Mouse (Mus musculus) yolk sac, embryonic 10.5 days (tissue): ENCODE results near the gene Eif1.
"Not testable (repeated sequence)": the region's sequence is repeated elsewhere in the genome, so short reads cannot be mapped to it uniquely, and the experiment has no call there.

Experiments used
- DNase-seq: peaks from one replicate; pipeline ENCODE4 v3.0.0-alpha.2; 2017; ENCODE audit warnings: low spot score

Gene Eif1

DNA sequence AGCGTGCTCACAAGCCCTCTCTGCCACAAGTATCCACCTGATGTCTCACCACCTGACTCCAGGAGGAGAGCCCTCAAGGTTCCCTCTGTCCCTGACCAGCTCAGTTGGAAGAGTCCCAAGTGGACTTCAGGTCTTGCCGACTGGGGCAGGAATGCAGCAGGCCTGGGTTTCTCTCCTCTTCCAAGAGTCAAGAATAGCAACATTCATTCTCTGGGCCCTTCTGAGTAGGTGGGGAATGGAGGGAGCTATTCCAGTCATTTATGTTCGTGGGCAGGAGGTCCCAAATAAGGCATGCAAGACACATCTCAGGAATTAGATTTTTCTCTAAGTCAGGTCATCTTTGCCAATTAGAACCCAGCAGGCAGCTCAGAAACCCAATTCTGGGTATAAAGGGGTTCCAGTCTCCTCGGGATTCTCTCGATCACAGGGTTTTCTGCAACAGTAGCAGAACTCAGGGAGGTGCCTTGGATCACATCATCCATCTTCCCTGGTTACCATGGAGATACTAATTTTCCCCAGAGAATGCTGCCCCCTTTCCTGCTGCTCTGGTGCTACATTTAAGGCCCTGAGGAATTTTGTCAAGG lies 7.5 kb upstream of the Eif1 start:
- DNase-seq, result no peak

DNA sequence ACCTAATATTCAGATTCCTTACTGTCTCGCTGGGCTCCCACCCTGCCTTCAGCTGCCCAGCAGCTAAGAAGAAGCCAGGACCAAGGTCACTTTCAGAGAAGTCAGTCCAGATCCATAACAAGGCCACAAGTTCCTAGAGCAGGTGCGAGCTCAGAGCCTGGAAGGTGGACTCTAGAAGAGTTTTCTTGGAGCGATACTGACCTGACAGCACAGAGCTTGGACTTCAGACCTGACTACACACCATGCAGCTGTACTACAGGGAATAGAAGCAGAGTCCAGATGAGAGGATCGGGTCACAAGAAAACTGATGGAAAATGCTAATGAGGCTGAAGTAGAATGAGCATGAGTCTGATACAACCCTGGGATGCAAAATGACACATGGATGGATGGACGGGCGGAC lies 6.3 kb upstream of the Eif1 start:
- DNase-seq, result peak; percentile 35

DNA sequence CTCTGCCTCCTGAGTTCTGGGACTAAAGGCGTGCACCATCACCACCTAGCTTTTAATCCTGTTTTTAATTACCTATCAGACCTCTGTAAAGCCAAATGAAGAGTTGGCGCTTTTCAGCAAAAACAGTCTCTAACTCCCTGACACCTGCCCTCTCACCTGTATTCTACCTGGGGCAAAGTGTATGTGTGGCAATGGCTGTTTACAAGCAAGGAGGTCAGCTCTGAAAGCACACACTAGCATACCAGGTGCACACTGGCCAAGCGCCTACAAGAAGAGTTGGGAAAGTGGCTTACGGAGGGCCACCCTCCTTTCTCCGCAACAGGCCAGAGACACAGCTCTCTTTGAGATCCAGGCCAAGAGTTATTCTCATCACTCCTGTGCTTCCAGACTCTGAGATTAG lies 4.2 kb upstream of the Eif1 start:
- peak; percentile 51 for DNase-seq

DNA sequence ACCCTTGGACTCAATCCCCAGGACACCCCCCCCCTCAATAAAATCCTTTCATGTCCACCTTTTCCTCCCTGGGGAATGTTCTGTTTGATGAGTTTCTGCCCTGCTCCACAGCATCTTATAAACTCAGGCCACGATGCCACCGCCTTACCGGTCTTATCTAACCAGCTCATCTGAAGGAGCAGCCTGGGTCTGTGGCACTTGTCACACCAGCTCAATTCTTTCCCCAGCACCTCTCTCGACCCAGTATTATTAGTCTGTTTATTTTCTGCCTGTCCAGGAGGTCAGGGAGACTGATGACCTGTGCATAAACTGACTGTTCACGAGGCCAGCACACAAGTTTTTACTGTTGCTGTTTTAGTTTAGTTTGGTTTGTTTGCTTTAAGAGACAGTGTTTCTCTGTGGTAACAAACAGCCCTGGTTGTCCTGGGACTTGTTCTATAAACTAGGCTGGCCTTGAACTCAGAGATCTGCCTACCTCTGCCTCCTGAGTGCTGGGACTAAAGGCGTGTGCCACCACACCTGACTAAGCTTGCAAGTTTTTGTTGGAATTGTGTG lies 1.8 kb upstream of the Eif1 start:
- peak; percentile 46 for DNase-seq

DNA sequence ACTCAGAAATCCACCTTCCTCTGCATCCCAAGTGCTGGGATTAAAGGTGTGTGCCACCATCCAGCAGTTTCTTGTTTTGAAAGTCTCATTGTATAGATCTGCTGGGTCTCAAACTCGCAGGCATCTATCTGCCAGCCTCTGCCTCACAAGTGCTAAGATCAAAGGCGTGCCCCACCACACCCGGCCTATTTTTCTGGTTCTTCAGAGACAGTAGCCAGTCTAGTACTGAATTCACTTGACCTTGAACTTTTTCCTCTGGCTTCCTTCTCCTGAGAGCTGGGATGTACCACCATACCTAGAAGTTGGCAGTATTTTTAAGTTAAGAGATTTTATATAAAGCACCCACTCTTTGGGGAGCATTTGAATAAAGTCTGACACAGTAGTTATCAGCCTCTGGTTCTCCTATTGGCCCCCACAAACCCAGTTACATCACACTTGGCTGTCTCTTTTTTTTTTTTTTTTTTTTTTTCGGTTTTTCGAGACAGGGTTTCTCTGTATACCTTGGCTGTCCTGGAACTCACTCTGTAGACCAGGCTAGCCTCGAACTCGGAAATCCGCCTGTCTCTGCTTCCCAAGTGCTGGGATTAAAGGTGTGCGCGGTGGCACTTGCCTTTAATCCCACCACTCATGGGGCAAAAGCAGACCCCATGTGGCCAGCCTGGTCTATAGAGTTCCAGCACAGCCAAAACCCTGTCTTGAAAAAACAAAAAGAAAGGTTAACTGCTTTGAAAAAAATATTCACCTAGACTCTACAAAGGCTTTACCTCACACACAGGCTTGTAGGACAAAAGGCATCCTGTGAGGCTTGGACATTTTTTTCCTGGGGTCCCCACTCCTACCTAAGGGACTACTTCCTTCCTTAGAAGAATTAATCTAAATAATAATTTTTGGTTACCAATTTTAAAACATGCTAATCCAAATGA lies 895 bp upstream of the Eif1 start:
- no peak for DNase-seq

DNA sequence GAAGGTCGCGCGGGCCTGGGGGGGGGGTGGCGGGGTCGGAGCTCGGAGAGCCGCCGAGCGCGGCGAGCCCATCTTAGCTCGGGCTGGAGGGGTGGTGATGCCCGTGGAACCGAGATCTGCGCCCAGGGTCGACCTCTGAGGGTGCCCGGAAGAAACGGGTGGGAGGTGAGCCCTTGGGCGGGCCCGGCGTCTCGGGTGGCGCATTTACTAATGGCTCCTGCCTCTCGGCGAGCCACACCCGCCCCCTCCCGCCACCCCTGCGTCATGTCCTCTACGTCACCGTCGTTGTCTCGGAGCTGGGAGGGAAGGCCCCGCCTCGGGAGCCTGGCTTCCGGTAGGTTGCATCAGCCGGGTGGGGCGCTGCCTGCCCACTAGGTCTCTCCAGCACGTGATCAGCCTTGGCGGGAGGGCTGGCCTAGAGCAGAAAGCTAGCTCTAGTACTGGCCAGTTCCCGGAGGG lies 516 bp downstream of the Eif1 start:
- DNase-seq, result peak; percentile 98

DNA sequence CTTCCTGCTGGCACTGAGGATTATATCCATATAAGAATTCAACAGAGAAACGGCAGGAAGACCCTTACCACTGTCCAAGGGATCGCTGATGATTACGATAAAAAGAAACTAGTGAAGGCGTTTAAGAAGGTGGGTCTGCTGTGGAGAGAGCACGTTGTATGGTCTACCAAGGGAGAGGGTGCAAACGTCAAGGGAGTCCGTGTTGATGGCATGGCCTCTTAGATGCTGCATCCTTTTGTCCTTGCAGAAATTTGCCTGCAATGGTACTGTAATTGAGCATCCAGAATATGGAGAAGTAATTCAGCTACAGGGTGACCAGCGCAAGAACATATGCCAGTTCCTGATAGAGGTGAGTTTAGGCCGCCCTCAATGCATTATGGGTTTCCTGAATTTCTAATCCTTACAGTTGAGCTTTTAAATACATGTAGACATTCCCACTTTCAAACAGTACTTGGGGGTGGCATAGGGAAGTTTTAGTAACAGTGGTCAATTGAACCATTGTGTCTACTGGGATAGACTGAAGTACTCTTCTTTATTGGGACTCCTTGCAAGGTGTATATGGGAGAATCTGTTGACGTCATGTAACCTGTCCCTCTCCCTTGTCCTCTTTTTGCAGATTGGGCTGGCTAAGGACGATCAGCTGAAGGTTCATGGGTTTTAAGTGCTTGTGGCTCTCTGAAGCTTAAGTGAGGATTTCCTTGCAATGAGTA lies 1.2 kb downstream of the Eif1 start:
- DNase-seq, result not testable (repeated sequence)

DNA sequence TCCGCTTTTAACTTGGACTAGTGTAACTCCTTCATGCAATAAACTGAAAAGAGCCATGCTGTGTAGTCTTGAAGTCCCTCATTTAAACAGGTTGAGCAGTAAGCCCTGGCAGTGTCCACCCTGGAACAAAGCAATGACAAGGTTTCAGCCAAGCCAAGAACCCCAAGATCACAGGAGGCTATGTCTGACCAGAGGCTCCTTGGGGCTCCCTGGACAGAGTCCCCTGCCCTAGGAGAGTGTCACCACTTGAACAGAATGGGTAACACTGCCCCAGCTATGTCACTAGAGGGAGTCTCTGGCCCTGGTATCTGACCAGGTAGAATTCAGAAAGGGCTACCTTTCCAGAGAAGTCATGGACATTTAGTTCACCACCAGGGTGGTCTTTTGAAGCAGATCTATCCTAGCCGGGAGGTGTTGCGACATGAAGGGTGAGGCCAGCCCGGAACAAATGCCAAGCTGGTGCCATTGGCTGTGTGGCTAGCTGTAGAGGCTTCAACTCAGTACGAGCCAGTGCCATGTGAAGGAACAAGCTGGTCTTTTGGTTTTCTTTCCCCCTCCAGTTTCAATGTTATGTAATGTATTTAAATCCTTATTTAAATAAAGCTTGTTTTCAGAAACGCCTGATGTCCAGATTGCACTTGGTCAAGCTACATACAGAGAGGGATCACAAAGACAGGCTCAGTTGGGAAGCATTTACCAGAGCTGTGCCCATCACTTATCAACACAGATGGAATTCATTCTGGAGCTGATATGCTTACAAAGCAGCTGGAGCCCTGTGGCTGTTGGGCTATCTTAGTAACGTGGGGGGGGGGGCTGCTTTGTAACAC lies 2.0 kb downstream of the Eif1 start:
- not testable (repeated sequence) for DNase-seq

DNA sequence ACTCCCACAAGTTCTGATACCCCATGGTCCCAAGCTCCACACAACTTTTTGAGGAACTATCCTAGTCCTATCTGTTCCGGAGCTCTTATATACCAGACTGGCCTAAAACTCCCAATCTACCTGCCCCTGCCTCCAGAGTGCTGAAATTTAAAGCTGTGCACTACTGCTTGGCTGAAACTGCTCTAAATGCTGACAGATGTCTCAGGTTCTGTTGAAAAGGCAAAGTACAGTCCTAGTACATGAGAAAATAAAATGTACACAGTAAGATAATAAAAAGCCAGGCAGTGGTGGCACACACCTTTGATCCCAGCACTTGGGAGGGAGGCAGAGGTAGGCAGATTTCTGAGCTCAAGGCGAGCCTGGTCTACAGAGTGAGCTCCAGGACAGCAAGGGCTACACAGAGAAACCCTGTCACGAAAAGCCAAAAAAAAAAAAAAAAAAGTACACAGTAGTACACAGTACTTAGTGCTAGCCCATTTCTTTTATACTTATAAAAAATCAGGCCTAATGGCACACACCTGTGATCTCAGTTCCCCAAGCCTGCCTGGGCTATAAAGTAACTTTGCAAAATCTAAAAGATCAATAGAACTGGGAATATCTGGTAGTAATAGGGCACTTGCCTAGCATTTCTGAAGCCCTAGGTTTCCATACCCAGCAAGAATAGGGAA lies 3.0 kb downstream of the Eif1 start:
- DNase-seq, result peak; percentile 26

DNA sequence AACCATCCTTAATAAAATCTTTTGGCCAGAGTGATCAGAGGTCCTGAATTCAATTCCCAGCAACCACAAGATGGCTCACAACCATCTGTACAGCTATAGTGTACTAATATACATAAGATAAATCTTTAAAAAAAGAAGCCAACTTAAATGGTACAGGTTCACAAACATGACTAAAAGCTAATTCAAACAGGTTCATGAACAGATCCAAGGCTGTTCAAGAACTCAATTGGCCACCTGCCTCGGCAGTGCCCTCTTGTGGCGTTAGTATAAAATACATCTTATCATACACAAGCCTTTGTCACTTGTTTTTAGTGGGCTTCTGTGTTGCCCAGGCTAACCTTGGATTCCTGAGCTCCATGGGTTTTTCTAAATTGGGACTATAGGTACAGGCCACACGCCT lies 3.9 kb downstream of the Eif1 start:
- DNase-seq, result peak; percentile 48

DNA sequence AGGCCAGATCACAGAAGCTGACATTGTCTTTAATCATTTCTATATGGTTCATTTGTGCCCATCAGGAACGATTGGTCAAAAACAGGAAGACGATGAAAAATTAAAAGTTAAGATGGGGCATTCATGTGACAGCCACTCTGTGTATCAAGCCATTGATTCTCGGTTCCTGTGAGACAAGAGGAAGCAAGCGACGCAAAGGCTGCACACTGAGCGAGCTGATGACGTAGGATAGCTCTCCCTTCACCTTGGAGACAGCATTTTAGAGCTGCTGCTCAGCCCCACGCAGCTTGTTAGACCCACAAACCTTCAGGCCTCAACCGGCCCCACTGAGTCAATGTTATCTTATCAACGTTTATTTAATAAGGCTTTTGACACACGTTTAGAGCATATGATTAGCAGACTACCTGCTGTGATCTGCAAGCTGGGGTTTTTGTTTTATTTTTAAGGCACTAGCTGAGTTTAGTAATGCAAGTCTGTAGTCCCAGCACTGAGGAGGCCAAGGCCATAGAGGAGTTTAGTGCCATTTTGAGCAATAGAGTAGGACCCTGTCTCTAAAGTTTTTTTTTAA lies 5.5 kb downstream of the Eif1 start:
- DNase-seq, result no peak

DNA sequence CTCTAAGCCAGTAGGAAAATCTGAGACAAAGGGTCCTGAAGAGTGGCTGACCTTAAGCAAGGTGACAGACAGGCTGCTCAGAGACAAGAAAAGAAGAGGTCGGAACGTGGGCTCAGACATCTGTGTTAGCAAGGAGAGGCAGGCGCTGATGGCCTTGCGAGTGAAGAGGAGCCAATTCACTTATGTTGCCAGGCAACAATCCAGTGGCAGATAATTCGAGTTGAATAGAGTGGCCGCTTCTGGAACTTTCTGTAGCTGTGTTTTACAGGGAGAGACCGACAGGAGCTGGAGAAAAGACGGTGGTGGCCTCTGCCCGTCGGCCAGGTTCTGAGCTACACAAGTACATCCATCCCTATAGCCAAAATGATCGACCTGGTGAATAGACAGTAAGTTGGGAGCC lies 7.6 kb downstream of the Eif1 start:
- no peak for DNase-seq

DNA sequence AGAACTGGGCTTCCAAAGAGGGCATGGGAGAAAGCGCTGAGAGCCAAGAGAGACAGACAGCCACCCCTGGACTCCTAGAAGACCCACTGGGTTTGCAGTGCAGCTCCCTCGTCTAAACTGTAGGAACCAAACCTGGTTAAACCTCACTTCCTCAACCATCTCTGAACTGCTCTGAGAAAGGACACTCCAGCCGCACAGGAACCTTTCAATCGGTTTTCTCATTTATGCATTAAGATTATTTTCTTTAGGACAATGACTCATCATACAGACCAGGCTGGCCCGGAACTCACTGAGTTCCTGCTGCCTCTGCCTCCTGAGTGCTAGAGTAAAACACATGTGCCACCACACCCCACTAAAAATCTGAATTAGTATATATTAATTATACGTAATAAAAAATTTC lies 8.1 kb downstream of the Eif1 start:
- DNase-seq, result no peak

DNA sequence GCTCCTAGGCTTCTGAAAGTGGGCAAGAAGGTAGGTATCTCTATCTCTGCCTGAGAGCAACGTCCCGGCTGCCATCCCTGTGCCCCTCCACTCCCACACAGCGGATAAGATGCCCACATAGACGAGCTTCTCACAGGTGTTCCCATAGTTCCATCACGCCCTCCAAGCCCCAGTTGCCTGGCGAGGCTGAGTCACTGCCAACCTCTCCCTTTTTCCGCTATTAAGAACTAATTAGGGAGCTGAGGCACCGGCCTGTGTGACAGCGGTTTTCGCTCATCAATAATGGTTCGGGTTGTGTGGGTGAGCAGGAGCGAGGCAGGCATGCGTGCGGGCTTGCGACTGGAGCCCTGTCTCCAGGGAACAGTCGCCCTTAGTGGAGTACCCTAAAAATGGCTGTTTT lies 10.6 kb downstream of the Eif1 start:
- no peak for DNase-seq

DNA sequence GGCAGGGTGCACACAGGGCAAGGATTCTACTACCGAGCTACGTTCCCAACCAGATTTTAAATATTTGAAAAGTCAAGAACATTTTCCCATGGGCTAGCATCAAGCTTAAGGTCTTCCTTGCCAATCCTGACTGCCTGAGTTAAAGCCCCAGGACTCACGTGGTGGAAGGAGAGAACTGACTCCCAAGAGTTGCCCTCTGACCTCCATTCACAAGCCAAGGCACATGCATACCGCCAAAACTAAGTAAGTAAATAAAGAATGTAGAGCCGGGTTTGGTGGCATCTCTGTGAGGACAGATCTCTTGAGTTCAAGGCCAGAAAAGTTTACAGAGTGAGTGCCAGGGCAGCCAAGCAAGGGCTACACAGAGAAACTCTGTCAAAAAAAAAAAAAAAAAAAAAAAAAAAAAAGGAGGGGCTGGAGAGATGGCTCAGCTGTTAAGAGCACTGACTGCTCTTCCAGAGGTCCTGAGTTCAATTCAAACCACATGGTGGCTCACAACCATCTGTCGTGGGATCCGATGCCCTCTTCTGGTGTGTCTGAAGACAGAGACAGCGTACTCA lies 11.2 kb downstream of the Eif1 start:
- DNase-seq, result peak; percentile 61

DNA sequence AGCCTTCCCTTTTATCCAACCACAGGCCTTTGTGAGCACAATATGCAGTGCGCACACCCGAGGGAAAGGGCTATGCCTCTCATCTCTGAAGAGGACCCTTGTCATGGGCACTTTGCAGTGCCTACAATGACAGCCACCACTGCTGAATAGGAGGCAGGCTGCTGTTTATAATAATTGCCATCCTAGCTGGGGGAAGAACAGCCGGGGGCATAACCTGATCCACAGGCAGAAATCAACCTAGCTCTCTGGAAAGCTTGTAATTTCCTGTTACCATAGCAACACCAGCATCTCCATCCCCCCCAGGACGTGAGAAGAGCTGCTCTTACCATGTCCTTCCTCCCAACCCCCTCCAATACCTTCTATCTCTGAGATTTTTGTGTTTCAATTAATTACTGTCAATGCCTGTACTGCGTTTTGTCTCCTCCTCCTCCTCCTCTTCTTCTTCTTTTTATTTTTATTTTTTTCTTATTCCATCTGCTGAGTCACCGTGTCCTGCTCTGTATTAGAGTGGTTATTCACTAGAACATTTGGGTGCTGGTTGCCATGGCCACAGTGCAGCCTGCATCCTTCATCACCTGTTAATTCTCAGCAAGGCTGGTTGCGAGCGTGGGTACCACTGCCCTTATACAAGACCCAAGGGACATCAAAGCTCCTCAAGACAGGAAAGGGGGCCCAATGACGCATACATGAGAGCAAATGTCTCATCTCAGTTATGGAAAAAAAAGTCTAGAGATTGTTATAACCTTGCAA lies 13.3 kb downstream of the Eif1 start:
- no peak for DNase-seq

DNA sequence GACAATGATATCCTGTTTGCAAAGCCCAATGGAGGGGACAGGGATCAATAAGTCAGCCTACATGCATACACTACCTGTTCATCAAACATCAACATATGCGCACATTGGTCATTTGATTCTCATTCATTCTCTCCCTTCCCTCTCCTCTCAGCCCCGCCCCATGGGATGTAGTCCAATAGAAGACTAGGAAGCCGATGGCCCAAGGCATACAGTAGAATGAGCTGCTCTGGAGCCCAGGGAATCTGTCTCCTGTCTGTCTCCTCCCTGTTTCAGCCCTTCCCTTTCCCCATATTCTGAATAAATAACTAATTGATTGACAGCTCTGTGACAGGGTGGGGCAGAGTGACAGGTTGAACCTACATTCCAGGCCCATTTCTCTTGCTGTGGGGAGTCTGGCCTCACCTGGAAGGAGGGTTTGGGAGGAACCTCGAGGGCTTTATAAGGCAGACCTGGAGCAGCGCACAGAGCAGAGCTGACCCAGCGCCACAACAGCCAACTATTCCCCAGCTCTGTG lies 14.3 kb downstream of the Eif1 start, which contains the start of gene Gast:
TSS of gene Gast (plus strand) at position 464 of the 514 bp plus-strand sequence.
- DNase-seq, result no peak

DNA sequence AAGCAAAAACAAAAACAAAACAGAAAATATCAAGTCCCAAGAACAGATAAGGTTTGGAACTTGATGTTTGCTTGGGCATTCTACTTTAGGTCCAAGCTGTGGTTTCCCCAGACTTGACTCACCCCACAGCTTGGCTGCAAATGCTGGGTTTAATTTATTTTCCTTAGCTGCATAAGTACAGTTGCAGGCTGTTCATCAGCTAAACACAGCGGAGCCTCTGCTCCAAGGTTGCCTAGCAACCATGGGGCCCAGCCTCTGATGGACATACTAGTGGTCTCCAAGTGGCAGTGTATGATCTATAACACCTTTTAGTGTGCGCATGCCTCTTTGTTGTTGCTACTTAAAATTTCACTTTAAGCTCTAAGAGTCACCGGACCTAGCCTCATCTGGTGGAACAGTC lies 16.0 kb downstream of the Eif1 start:
- no peak for DNase-seq

DNA sequence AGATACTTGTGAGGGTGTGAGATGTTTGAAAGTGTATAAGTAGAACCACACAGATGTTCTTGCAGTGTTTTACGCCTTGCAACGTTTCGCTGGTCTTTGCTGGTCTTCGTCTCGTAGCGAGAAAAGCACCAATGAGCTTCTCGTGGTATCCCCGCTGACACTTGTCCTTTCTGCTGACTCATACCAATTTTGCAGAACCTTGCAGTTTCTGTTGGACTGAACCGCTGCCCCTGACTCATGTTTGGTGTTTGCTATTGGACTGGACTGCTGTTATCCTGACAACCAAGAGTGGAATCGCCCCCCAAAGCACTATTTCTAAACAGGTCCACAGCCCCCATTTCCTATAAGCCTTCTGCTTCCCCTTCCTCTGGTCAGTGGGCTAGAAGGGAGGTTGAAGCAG lies 24.6 kb downstream of the Eif1 start:
- DNase-seq, result no peak
